Mouse (Mus musculus) neural tube, embryonic 11.5 days (tissue): Measurements from ENCODE around the gene Gins1. TPM values are rescaled to one million over a fixed set of nuclear protein-coding genes. Genes with fewer than 3 reads are reported as not detected.

Experiments
- ATAC-seq: fragments of 200-750 bp; cut with Nextera tagmentation; 2 replicates; pipeline ENCODE4 v1.8.0; 2017; ENCODE audit warnings: moderate number of reproducible peaks, mild to moderate bottlenecking, moderate TSS enrichment, moderate library complexity; ENCODE audit not compliant: insufficient read depth, low FRiP score, low TSS enrichment
- DNase-seq: peaks from one replicate; pipeline ENCODE4 v3.0.0-alpha.2; 2015; ENCODE audit warnings: low spot score
- H3K27ac ChIP-seq: fragments of 300-500 bp; sonication (generic); 2 replicates; pipeline ENCODE4 v1.5.1; 2014; ENCODE audit warnings: low read depth, mild to moderate bottlenecking, low read length
- H3K27me3 ChIP-seq: fragments of 300-500 bp; sonication (generic); 2 replicates; pipeline ENCODE4 v1.6.1; 2014; ENCODE audit warnings: mild to moderate bottlenecking, low read length, mixed read lengths; ENCODE audit not compliant: control insufficient read depth, insufficient read depth
- H3K36me3 ChIP-seq: fragments of 300-500 bp; sonication (generic); 2 replicates; pipeline ENCODE4 v1.6.1; 2014; ENCODE audit warnings: mild to moderate bottlenecking, low read length, moderate library complexity, mixed read lengths; ENCODE audit not compliant: control insufficient read depth, insufficient read depth
- H3K4me1 ChIP-seq: fragments of 300-500 bp; sonication (generic); 2 replicates; pipeline ENCODE4 v1.6.1; 2014; ENCODE audit warnings: low read length, mixed read lengths; ENCODE audit not compliant: control insufficient read depth, insufficient read depth
- H3K4me2 ChIP-seq: fragments of 300-500 bp; sonication (generic); 2 replicates; pipeline ENCODE4 v1.6.1; 2014; ENCODE audit warnings: low read depth, mild to moderate bottlenecking, moderate library complexity
- H3K4me3 ChIP-seq: fragments of 300-500 bp; sonication (generic); 2 replicates; pipeline ENCODE4 v1.5.1; 2014; ENCODE audit warnings: low read depth, low read length
- H3K9ac ChIP-seq: fragments of 300-500 bp; sonication (generic); 2 replicates; pipeline ENCODE4 v1.6.1; 2014; ENCODE audit warnings: mild to moderate bottlenecking, low read length
- H3K9me3 ChIP-seq: fragments of 300-500 bp; sonication (generic); 2 replicates; pipeline ENCODE4 v1.6.1; 2016; ENCODE audit warnings: low read length; ENCODE audit not compliant: control insufficient read depth
- WGBS: fragments of 180-500 bp; shearing (Covaris S2); extraction: QIAGEN DNeasy Blood & Tissue Kit; methylation state at CpG from one replicate; pipeline ENCODE4 v1.1.7; 2014; 5-methylcytosine and 5-hydroxymethylcytosine counted together
- polyA plus RNA-seq: library from polyadenylated mRNA; unstranded; fragments of >200 nt; fragmentation: Nextera tagmentation; extraction: Ambion mirVana; gene quantifications from 2 replicates; pipeline ENCODE4 v1.2.1, GENCODE M21; 2014

The Gins1 gene
- polyA plus RNA-seq, 1 experiment from 2014 or later, result 60.6 TPM

DNA sequence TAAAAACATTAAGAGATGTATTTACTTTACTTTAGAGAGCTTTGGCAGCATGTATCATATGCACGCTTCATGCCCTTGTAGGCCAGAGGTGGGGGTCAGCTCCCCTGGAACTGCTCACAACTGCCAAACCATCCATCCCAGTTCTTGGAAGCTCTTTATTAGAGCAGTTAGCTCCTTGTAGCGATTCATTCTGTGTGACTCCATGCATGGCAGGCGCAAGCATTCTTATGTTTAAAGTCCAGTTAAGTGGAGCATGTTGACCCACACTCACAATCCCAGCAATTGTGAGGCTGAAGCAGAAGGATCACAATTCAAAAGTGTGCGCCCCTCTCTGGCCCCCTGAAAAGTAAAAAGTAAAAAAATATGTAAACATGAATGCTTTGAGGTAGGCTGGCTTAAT is 27.6 kb upstream of the Gins1 start:
- no peak overlapping the region for H3K9ac ChIP-seq
- H3K27ac ChIP-seq, result no peak overlapping the region
- ATAC-seq (no peak), DNase-seq (no peak)
- H3K27me3 ChIP-seq, result no peaks in the 10 kb centered on the region
- no peak overlapping the region for H3K4me2 ChIP-seq
- no peaks in the 10 kb centered on the region for H3K4me1 ChIP-seq
- no peak overlapping the region for H3K4me3 ChIP-seq
- H3K36me3 ChIP-seq, result no peaks in the 10 kb centered on the region
- H3K9me3 ChIP-seq, result no peaks in the 10 kb centered on the region
- 92% methylated on average over 4 of the region's 4 CpGs for WGBS

DNA sequence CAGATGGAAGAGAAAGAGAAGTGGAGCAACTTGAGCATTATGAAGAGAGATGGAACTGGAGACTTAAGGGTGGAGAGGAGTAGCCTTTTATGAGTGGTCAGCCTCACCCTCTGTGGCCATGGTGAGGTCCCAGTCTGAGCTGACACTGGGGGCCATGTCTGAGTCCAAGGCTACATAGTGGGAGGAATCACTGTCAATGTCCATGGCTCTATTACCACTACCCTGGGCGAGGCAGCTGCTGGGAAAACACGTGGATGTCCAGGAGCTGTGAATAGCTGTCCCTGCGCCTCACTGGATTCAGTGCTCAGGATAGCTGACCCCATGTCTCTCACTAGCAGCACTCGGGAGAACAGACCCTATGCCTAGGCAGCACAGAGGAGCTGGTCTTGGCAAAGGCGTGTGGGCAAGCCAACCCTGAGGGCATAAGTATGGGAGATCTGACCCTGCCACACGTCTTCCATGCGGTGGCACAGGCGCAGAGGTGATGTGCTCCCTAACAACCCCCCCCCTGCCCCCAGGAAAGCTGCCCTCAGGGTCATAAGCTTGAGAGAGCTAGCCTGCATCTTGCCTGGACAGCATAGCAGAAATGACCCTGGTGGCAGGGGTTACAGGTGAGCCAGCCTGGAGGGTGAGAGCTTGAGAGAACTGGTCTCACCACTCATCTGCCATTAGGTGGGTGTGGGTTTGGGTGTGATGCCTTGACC is 21.0 kb upstream of the Gins1 start:
- Histone ChIP-seq H3K9ac (no peak overlapping the region), H3K9me3 (no peaks in the 10 kb centered on the region), H3K4me2 (no peak overlapping the region), H3K27ac (no peak overlapping the region), H3K27me3 (no peaks in the 10 kb centered on the region), H3K4me3 (no peak overlapping the region), H3K4me1 (no peaks in the 10 kb centered on the region), H3K36me3 (no peaks in the 10 kb centered on the region)
- 90% methylated on average over 8 of the region's 8 CpGs for WGBS
- DNase-seq (no peak), ATAC-seq (no peak; the same call in 1 of the 2 replicates)

DNA sequence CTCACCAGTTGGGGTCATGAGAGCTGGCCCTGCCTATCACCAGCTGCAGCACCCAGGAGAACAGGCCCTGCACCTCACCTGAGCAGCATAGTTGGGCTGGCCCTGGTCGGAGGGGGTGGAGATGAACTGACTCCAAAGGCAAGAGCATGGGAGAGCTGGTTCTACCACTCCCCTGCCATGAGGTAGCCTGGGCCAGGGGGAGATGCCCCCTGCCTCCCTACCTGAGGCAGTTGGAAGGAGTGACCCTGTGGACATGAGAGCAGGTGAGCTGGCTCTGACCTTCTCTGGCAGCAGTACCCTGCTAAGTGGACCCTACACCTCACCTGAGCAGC is 20.5 kb upstream of the Gins1 start:
- H3K4me2 ChIP-seq, result no peak overlapping the region
- ATAC-seq (no peak; the same call in 1 of the 2 replicates), DNase-seq (no peak)
- H3K9ac ChIP-seq, result no peak overlapping the region
- no peak overlapping the region for H3K27ac ChIP-seq
- H3K4me1 ChIP-seq, result no peaks in the 10 kb centered on the region
- WGBS, result 91% methylated on average over 1 of the region's 1 CpGs
- H3K36me3 ChIP-seq, result no peaks in the 10 kb centered on the region
- no peaks in the 10 kb centered on the region for H3K27me3 ChIP-seq
- H3K4me3 ChIP-seq, result no peak overlapping the region
- H3K9me3 ChIP-seq, result no peaks in the 10 kb centered on the region

DNA sequence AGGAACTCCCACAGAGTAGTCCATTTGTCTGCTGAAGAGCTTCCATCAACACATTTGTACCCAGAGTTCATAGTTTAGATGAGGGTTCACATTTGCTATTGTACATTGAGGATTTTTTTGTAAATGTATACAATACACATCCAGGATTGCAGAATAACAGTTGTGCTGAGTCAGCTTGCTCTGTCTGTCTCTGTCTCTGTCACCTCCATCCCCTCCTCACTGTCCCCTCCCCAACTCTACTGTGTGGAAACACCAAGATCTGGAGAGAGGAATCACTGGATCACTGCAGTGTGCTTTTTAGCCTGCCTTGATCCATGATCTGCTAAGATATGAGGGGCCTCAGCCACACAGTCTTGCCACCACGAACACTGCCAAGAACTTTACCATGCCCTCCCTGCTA is 19.4 kb upstream of the Gins1 start:
- H3K4me1 ChIP-seq, result no peaks in the 10 kb centered on the region
- ATAC-seq (no peak), DNase-seq (no peak)
- H3K27me3 ChIP-seq, result no peaks in the 10 kb centered on the region
- no peaks in the 10 kb centered on the region for H3K9me3 ChIP-seq
- H3K36me3 ChIP-seq, result no peaks in the 10 kb centered on the region
- H3K9ac ChIP-seq, result no peak overlapping the region
- H3K4me2 ChIP-seq, result no peak overlapping the region
- no peak overlapping the region for H3K4me3 ChIP-seq
- WGBS, result 97% methylated on average over 1 of the region's 1 CpGs
- H3K27ac ChIP-seq, result no peak overlapping the region

DNA sequence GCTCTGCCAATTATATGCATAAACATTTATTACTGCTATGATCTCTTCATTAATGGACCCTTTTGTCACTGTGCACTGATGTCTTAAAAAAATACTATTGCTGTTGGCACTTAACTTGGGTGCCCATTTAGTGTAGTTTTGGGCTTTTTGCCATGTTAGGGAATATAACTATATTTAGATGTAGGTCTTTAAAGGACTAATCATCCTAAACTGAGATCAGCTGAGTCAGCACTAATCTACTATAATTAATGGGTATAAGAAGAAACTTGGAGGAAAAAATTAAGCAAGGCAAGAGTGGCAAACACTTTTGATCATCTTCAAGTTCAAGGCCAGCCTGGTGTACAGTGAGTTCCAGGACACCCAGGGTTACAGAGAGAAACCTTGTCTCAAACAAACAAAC is 18.9 kb upstream of the Gins1 start:
- no peaks in the 10 kb centered on the region for H3K36me3 ChIP-seq
- H3K9me3 ChIP-seq, result no peaks in the 10 kb centered on the region
- H3K9ac ChIP-seq, result no peak overlapping the region
- no peak overlapping the region for H3K27ac ChIP-seq
- ATAC-seq, result no peak
- no peak overlapping the region for H3K4me3 ChIP-seq
- H3K4me2 ChIP-seq, result no peak overlapping the region
- no peaks in the 10 kb centered on the region for H3K4me1 ChIP-seq
- no peak for DNase-seq
- no peaks in the 10 kb centered on the region for H3K27me3 ChIP-seq

DNA sequence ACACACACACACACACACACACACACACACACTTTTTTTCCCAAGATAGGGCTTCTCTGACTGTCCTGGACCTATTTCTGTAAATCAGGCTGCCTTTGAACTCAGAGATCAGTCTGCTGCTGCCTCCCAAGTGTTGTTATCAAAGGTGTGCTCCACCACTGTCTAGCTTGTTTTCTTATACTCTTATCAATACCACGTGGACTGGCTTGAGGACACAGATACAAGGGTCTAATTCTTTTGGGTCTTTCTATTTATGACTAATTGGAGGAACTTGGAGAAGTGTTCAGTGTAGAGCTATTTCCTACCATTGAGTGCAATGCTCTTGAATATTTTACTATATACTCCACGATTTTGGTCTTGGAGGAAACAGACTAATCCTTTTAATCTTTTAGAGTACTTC is 17.8 kb upstream of the Gins1 start:
- ATAC-seq, result no peak
- H3K4me2 ChIP-seq, result no peak overlapping the region
- H3K4me3 ChIP-seq, result no peak overlapping the region
- H3K9me3 ChIP-seq, result no peaks in the 10 kb centered on the region
- no peaks in the 10 kb centered on the region for H3K4me1 ChIP-seq
- H3K9ac ChIP-seq, result no peak overlapping the region
- 84% methylated on average over 2 of the region's 2 CpGs for WGBS
- no peak overlapping the region for H3K27ac ChIP-seq
- H3K27me3 ChIP-seq, result no peaks in the 10 kb centered on the region
- no peaks in the 10 kb centered on the region for H3K36me3 ChIP-seq
- DNase-seq, result no peak

DNA sequence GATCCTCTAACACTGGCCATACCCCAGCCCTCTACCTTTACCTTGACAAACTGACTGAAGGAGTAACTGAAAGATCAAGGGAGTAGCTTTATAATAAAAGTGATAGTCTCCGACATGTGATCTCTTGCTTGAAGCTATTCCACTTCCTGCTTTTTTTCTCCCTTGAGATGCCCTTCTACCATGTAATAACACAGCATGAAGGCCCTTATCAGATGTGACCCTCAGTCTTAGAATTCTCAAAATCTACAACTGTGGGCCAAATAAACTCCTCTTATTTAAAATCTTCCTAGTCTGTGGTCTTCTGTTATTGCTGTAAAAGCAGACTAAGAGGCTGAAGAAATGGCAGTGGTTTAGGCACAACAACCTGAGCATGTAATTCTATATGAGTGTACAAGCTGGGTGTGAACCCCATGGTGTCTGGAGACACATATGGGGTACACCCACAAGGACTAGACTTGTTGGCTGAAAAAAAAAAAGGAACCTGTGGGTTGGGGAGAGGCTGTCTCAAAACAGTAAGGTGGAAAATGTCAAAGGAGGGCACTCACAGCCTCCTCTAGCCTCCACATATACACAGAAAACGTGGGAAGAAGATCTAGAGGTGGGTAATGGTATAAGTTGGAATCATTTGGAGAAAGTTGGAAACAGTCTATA is 10.5 kb upstream of the Gins1 start:
- Histone ChIP-seq H3K4me3 (no peak overlapping the region), H3K4me1 (no peaks in the 10 kb centered on the region), H3K36me3 (no peaks in the 10 kb centered on the region), H3K9me3 (no peaks in the 10 kb centered on the region), H3K4me2 (no peak overlapping the region), H3K9ac (no peak overlapping the region), H3K27me3 (no peaks in the 10 kb centered on the region), H3K27ac (no peak overlapping the region)
- no peak for DNase-seq
- WGBS, result 90% methylated on average over 2 of the region's 2 CpGs
- ATAC-seq, result no peak

DNA sequence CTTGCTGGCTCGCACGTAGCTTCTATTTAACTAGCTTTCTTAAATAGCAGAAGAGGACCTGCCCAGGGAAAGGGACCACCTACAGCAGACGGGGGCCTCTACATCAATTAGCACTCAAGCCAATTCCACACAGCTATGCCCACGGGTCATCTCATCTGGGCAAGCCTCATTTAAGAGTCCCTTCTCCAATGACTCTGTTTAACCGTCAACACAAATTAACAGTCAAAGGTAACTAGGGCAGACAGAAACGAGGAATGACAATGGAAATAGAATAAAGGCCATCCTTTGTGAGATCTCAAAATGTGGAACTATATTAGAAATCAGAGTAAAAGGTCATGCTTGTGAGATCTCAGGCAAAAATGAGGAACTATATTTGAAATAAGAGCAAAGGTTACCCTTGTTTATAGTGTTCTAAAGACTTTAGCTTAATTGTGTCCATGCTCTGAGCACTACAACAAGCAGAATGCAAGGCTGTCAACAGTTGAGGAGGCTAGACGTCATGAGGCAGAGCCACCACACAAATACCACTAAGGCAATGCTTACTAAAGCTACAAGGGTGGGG is 9.4 kb upstream of the Gins1 start:
- H3K9ac ChIP-seq, result no peak overlapping the region
- H3K9me3 ChIP-seq, result no peaks in the 10 kb centered on the region
- H3K4me2 ChIP-seq, result no peak overlapping the region
- no peaks in the 10 kb centered on the region for H3K36me3 ChIP-seq
- ATAC-seq, result no peak
- H3K4me3 ChIP-seq, result no peak overlapping the region
- no peak for DNase-seq
- no peaks in the 10 kb centered on the region for H3K4me1 ChIP-seq
- 82% methylated on average over 7 of the region's 7 CpGs for WGBS
- no peak overlapping the region for H3K27ac ChIP-seq
- H3K27me3 ChIP-seq, result no peaks in the 10 kb centered on the region

DNA sequence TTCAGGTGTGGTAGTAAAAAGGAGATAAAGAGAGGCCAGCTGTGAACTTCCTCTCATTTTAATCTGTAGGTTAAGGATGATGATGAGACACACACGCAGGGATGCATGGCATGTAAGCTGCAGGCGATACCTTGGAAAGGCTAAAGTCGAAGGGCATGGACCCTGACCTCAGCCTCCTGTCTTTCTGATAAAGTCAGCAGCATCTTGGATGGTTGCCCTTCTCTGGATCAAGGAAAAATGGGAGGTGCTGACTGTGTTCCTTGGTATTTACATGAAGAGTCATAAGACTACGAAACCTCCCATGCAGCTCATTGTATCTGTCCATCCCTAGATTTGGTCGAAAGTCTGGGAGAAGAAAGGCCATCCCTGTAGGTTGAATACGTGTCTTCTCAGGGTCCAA is 4.9 kb upstream of the Gins1 start:
- Histone ChIP-seq H3K9me3 (no peaks in the 10 kb centered on the region), H3K4me2 (no peak overlapping the region), H3K36me3 (no peaks in the 10 kb centered on the region), H3K4me1 (peaks cover 12% of the 10 kb centered on the region), H3K27ac (no peak overlapping the region), H3K9ac (no peak overlapping the region), H3K27me3 (no peaks in the 10 kb centered on the region), H3K4me3 (no peak overlapping the region)
- WGBS, result 89% methylated on average over 6 of the region's 6 CpGs
- ATAC-seq, result no peak
- no peak for DNase-seq
